Mouse (Mus musculus) ovary, adult 10 weeks (tissue): ENCODE results near the gene Cacna2d3. TPM values are rescaled to one million over a fixed set of nuclear protein-coding genes. Genes with fewer than 3 reads are reported as not detected.

Experiments used
- polyA plus RNA-seq: library from polyadenylated mRNA; stranded (reverse); fragments of 350-450 nt; fragmentation: Illumina TruSeq; extraction: RNeasy Lipid Tissue Mini Kit (QIAGEN cat#74804); gene quantifications from one replicate; pipeline ENCODE4 v1.2.3, GENCODE M21; 2014

Gene Cacna2d3
- 2.2 TPM for polyA plus RNA-seq

DNA sequence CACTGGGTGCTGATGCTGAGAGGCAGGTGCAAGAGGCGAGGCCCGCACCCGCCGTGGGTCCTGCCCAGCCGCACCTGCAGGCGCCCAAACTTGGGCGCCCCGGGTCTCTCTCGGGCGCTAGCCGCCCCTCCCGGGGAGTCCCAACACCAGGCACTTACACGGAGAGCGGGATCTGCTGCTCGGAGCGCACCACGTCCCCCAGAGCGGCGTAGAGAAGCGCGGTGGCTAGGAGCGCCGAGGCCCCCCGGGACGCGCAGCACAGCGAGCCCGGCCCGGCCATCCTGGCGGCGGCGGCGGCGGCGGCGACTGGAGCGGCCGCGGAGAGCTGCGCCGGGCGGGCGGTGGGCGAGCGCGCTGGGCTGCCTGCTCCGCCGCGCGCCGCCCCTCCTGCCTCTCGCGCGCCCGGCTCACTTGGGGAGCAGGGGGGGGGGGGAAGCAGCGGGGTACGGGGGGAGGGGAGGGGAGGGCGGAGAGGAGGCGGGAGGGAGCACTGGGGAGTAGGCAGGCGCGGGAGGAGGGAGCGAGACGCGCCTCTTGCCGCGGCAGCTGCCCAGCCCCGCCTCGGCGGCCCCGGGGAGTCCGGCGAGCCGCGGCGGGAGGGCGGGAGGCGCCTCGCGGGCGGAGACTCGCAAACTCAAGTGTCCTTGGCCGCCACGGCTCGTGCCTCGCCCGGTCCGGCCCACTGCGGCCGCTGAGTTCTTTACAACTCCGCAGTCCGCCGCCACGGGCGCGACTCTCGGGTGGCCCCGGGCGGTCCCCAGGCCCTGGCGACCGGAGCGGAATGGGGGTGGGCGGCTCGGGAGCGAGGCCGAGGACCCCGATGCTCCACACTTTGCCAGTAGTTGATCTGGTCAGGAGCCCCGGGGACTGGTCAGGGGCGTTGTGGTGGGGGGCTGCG, at the start of gene Cacna2d3:
Cacna2d3 (minus strand) TSS at position 377 of the 898 bp plus-strand sequence.

DNA sequence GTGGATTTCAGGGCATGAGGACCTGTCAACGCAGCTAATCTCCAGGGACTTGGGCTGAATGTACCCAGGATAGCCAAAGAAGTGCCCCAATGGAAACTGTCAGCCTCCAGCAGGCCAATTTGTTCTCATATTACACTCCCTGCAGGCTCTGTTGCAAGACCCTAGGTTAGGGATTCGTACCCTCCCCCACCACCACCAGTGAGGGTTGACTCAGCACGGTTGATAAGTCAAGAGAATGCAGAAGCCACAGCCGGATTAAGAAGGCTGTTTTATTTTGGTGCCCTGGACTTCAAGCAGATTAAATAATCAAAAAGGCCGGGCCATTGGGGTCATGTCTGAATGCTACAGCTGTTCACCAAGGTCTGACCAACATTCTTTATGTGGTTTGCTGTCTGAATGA, 703.8 kb downstream of the Cacna2d3 start, which contains the start of gene Lrtm1:
Lrtm1 (plus strand) TSS at position 326 of the 400 bp plus-strand sequence.

Other genes with a start within 250 kb of the Cacna2d3 start
- 134 TPM for gene Selenok, start 246.4 kb upstream of the Cacna2d3 start, polyA plus RNA-seq